ENCODE assay signal across 13 mouse cellular contexts in the genomic region with DNA sequence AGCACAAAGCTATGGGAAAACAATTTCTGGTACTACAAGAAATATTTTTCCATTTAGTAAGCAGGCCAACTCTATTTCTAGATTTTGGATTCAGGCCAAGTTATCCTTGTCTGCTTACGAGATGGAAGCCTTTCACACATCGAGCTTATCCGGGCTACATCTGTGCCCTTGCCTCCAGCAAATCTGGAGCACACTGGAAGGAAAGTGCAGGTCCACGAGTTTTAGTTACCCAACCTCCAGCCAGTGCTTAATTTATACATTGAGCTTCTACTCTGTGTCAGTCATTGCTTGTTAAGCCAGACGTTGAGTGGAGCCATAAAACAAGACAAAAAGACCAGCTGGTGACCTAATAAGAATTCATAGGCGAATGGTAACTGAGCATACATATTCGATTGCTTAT. TPM values are rescaled to one million over a fixed set of nuclear protein-coding genes. Genes with fewer than 3 reads are reported as not detected.
A peak's percentile ranks its signal among the peaks of the same experiment; 100 is the strongest.
DNase-seq lines count a peak whose midpoint lies in the region; ATAC-seq lines count a peak whose summit lies in the region.
"Had no signal": no experiment of that assay in that cellular context is flagged by ENCODE, and none has a peak within 500 bp of the region (broad histone marks: within the 10 kb centered on the region; RNA-seq: fewer than 3 reads in every experiment).

No protein-coding gene starts in this region.

- peak; percentile 82 for ATAC-seq in cerebellum, adult (ENCODE audit: insufficient number of reproducible peaks, low FRiP score, low TSS enrichment)
- ATAC-seq: intestine, embryonic 16.5 days had no signal

- DNase-seq in cerebellum, postnatal 4 days (ENCODE audit: low spot score in 2 of 2), result no peak
- DNase-seq in layer of hippocampus, postnatal 14 days (ENCODE audit: low spot score in 2 of 2), result peak; percentile 17 to 45
- DNase-seq in layer of hippocampus, adult 11-12 months (ENCODE audit: low spot score), result no peak
- DNase-seq in Muller cell, postnatal 12 days (ENCODE audit: inconsistent ontology term), result peak; percentile 67
- DNase-seq in cerebellum, postnatal 10 days, result peak; percentile 26 to 49
- no peak for DNase-seq in urinary bladder, postnatal 25 days (ENCODE audit: low spot score)
- no peak for DNase-seq in ovary, postnatal 10 days (ENCODE audit: low spot score)
- DNase-seq: adrenal gland, postnatal 25 days; kidney, postnatal 25 days; liver, embryonic 13.5 days had no signal

RNA-seq across cellular contexts. Expression of a gene that starts 19.4 kb away (rescaled TPM):
- total RNA-seq in layer of hippocampus, postnatal 14 days (2021), result 1 to 10 TPM; 3.0 to 3.1 TPM
- total RNA-seq: adrenal gland, postnatal 25 days had no signal

RNA-seq across cellular contexts. Expression of a gene that starts 43.6 kb away (rescaled TPM):
- total RNA-seq in layer of hippocampus, postnatal 14 days (2021), result under 1 TPM; 0.81 to 0.93 TPM
- total RNA-seq: adrenal gland, postnatal 25 days; neutrophil, adult 5-6 weeks had no signal

Comparison
In these comparisons a context has a peak if more than half of its experiments do, and no peak if none do; other contexts are left out.
1. DNase-seq: peak in layer of hippocampus, postnatal 14 days (2 of 2), Muller cell, postnatal 12 days (single experiment) and cerebellum, postnatal 10 days (2 of 2); none in cerebellum, postnatal 4 days (0 of 2), layer of hippocampus, adult 11-12 months (single experiment), urinary bladder, postnatal 25 days (single experiment) and ovary, postnatal 10 days (single experiment).